Mouse (Mus musculus): ENCODE measurements around the gene Tenm3. TPM values are rescaled to one million over a fixed set of nuclear protein-coding genes. Genes with fewer than 3 reads are reported as not detected.

Gene Tenm3
- 3.9 and 4.6 TPM in 2 replicates for polyA plus RNA-seq (2012; rRNA removed)

DNA sequence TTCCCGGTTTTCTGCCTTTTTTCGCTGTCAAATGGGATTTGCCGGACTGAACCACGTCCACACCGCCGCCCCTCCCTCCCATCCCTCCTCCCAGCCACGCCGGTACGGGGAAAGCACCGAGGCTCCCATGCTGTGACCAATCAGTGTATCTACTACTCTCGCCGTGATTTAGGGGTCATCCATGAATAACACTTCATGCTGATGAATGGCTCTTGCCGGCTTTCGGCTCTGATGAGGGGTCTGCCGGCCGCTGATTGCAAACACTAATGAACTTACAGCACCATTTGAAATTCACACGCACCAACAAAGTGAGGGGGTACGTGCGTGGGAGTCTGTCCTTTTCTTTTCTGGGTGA is at the start of gene Tenm3:
Gene Tenm3 (minus strand): TSS at position 21 of the 355 bp plus-strand sequence.

